Comparison of ENCODE assay signal across 8 mouse cellular contexts in the genomic region with DNA sequence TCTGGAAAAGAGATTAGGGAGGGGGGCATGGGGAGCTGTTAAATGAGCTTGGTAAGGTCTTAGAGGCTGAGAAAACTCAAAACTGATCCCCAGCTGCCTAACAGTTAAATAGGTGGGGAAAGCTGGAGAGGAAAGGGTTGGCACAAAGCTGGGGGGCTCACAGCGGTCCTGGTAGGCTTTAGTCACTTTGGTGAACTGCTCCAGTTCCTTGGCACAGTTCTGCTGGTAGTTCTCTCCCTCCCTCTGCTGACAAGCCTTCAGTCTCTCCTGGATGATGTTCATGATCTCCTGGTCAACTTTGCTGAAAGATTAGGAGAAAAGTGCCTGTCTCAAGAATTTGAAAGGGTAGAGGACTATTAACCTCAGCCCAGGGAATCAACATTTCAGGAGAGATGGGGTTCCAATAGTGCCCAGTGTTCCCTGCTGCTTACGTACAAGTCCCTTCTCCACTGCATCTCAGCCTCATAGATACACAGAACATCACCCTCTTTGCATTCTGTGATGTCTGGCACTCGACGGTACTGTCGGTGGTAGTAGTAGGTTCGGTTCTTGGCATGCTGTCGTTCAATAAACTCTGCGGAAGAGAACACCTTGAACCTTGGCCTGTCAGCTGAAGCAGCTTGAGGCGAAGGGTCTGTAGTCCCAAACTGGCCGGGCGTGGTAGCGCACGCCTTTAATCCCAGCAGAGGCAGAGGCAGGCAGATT. TPM values are rescaled to one million over a fixed set of nuclear protein-coding genes. Genes with fewer than 3 reads are reported as not detected.
DNase-seq lines count a peak whose midpoint lies in the region; ATAC-seq lines count a peak whose summit lies in the region.

No protein-coding gene starts in this region.

- no peak overlapping the region for H3K9ac ChIP-seq in embryonic facial prominence, embryonic 11.5 days (replicated peaks; ENCODE audit: low read length)
- H3K9ac ChIP-seq in limb, embryonic 11.5 days (ENCODE audit: low read length): no peak overlapping the region
- H3K9ac ChIP-seq in neural tube, embryonic 13.5 days: peak overlapping the region; percentile 96

- no peaks in the 10 kb centered on the region; the same call in 1 of the 2 replicates for H3K4me1 ChIP-seq in embryonic facial prominence, embryonic 11.5 days (ENCODE audit: control insufficient read depth, insufficient read depth, low read length)
- peaks cover 9% of the 10 kb centered on the region; the same call in 1 of the 2 replicates for H3K4me1 ChIP-seq in limb, embryonic 11.5 days (ENCODE audit: control insufficient read depth, insufficient read depth, low read length)
- H3K4me1 ChIP-seq in neural tube, embryonic 13.5 days (replicated peaks): peaks cover 42% of the 10 kb centered on the region

- H3K27me3 ChIP-seq in embryonic facial prominence, embryonic 11.5 days (ENCODE audit: control insufficient read depth, insufficient read depth, low read length): no peaks in the 10 kb centered on the region
- H3K27me3 ChIP-seq in limb, embryonic 11.5 days (ENCODE audit: control insufficient read depth, insufficient read depth, low read length): no peaks in the 10 kb centered on the region
- 0 out of 2 replicates have a peak, but pooled peaks cover under 1% of the 10 kb centered on the region for H3K27me3 ChIP-seq in neural tube, embryonic 13.5 days

- peak; percentile 8 for DNase-seq in kidney, postnatal 10 days
- no peak for DNase-seq in kidney, postnatal 25 days
- no peak for DNase-seq in embryonic facial prominence, embryonic 11.5 days (ENCODE audit: low spot score)
- no peak for DNase-seq in limb, embryonic 11.5 days (ENCODE audit: low spot score)
- DNase-seq in cerebellum, postnatal 10 days: no peak
- DNase-seq in urinary bladder, postnatal 10 days (ENCODE audit: low spot score): no peak
- no peak for DNase-seq in left cerebral cortex, postnatal 10 days (ENCODE audit: extremely low spot score in 1 of 2, low spot score in 2 of 2)

- H3K4me3 ChIP-seq in embryonic facial prominence, embryonic 11.5 days (ENCODE audit: low read depth, low read length): 0 out of 2 replicates have a peak overlapping the region, but pooled peaks have one; percentile 4
- H3K4me3 ChIP-seq in limb, embryonic 11.5 days (ENCODE audit: low read depth, low read length): peak overlapping the region; percentile 1; the same call in 1 of the 2 replicates
- H3K4me3 ChIP-seq in neural tube, embryonic 13.5 days: peak overlapping the region; percentile 87; the same call in 1 of the 2 replicates

- H3K27ac ChIP-seq in embryonic facial prominence, embryonic 11.5 days (replicated peaks; ENCODE audit: low read depth, low read length): no peak overlapping the region
- no peak overlapping the region for H3K27ac ChIP-seq in limb, embryonic 11.5 days (replicated peaks; ENCODE audit: low read depth, low read length)
- no peak overlapping the region for H3K27ac ChIP-seq in neural tube, embryonic 13.5 days (replicated peaks)

- intact Hi-C loops in left cerebral cortex, postnatal 10 days (cut with DNase I): no loop called here

- WGBS in embryonic facial prominence, embryonic 11.5 days: 37% methylated on average over 13 of the region's 13 CpGs
- WGBS in limb, embryonic 11.5 days: 31% methylated on average over 13 of the region's 13 CpGs
- WGBS in neural tube, embryonic 13.5 days: 32% methylated on average over 13 of the region's 13 CpGs

- no peaks in the 10 kb centered on the region for H3K9me3 ChIP-seq in embryonic facial prominence, embryonic 11.5 days (replicated peaks; ENCODE audit: control insufficient read depth, low read length)
- no peaks in the 10 kb centered on the region for H3K9me3 ChIP-seq in limb, embryonic 11.5 days (ENCODE audit: control insufficient read depth, low read length)
- H3K9me3 ChIP-seq in neural tube, embryonic 13.5 days: no peaks in the 10 kb centered on the region

- H3K4me2 ChIP-seq in embryonic facial prominence, embryonic 11.5 days (ENCODE audit: low read depth, low read length): peak overlapping the region; percentile 8; the same call in 1 of the 2 replicates
- H3K4me2 ChIP-seq in limb, embryonic 11.5 days (ENCODE audit: low read depth, severe bottlenecking): no peak overlapping the region
- peak overlapping the region; percentile 95 for H3K4me2 ChIP-seq in neural tube, embryonic 13.5 days

- no peak for ATAC-seq in embryonic facial prominence, embryonic 11.5 days (replicated peaks; ENCODE audit: insufficient number of reproducible peaks, low FRiP score, low TSS enrichment, low read depth)
- ATAC-seq in limb, embryonic 11.5 days (ENCODE audit: insufficient number of reproducible peaks, low FRiP score, low TSS enrichment, low read depth): no peak
- ATAC-seq in neural tube, embryonic 13.5 days (ENCODE audit: low read depth): no peak

- H3K36me3 ChIP-seq in embryonic facial prominence, embryonic 11.5 days (replicated peaks; ENCODE audit: control insufficient read depth, insufficient read depth, low read depth, low read length): peaks cover 8% of the 10 kb centered on the region
- H3K36me3 ChIP-seq in limb, embryonic 11.5 days (ENCODE audit: control insufficient read depth, insufficient read depth, low read length): peaks cover 8% of the 10 kb centered on the region
- H3K36me3 ChIP-seq in neural tube, embryonic 13.5 days: peaks cover 18% of the 10 kb centered on the region

RNA-seq across cellular contexts. Expression of gene Ndufb10, which starts 1.9 kb away (rescaled TPM):
- polyA plus RNA-seq in embryonic facial prominence, embryonic 11.5 days (2014; fragmentation: Nextera tagmentation; extraction: Ambion mirVana): 191 and 217 TPM in 2 replicates
- polyA plus RNA-seq in limb, embryonic 11.5 days (2014; fragmentation: Nextera tagmentation; extraction: Ambion mirVana): 211 and 216 TPM in 2 replicates
- 261 and 273 TPM in 2 replicates for polyA plus RNA-seq in neural tube, embryonic 13.5 days (2015; fragmentation: Nextera tagmentation; extraction: Ambion mirVana)
- 100 to 1,000 TPM; 156 to 176 TPM for total RNA-seq in left cerebral cortex, postnatal 10 days (2021)

RNA-seq across cellular contexts. Expression of gene Rps2, which starts 4.5 kb away (rescaled TPM):
- polyA plus RNA-seq in embryonic facial prominence, embryonic 11.5 days (2014; fragmentation: Nextera tagmentation; extraction: Ambion mirVana): 1,371 and 1,480 TPM in 2 replicates
- polyA plus RNA-seq in limb, embryonic 11.5 days (2014; fragmentation: Nextera tagmentation; extraction: Ambion mirVana): 1,548 and 1,633 TPM in 2 replicates
- polyA plus RNA-seq in neural tube, embryonic 13.5 days (2015; fragmentation: Nextera tagmentation; extraction: Ambion mirVana): 759 and 773 TPM in 2 replicates
- 100 to 1,000 TPM; 575 to 607 TPM for total RNA-seq in left cerebral cortex, postnatal 10 days (2021)

RNA-seq across cellular contexts. Expression of gene Rnf151, which starts 4.5 kb away (rescaled TPM):
- polyA plus RNA-seq in embryonic facial prominence, embryonic 11.5 days (2014; fragmentation: Nextera tagmentation; extraction: Ambion mirVana): 0.18 and 0.24 TPM in 2 replicates
- polyA plus RNA-seq in limb, embryonic 11.5 days (2014; fragmentation: Nextera tagmentation; extraction: Ambion mirVana): 0.16 TPM in 1 of 2 replicates, not detected in the other
- 0.18 TPM in 1 of 2 replicates, not detected in the other for polyA plus RNA-seq in neural tube, embryonic 13.5 days (2015; fragmentation: Nextera tagmentation; extraction: Ambion mirVana)
- under 1 TPM in 1 of 2 experiments, not detected in 1; 0.69 TPM for total RNA-seq in left cerebral cortex, postnatal 10 days (2021)

RNA-seq across cellular contexts. Expression of gene Rpl3l, which starts 5.2 kb away (rescaled TPM):
- not detected in 2 replicates for polyA plus RNA-seq in embryonic facial prominence, embryonic 11.5 days (2014; fragmentation: Nextera tagmentation; extraction: Ambion mirVana)
- polyA plus RNA-seq in limb, embryonic 11.5 days (2014; fragmentation: Nextera tagmentation; extraction: Ambion mirVana): not detected in 2 replicates
- polyA plus RNA-seq in neural tube, embryonic 13.5 days (2015; fragmentation: Nextera tagmentation; extraction: Ambion mirVana): not detected in 2 replicates
- under 1 TPM; 0.43 to 0.49 TPM for total RNA-seq in left cerebral cortex, postnatal 10 days (2021)

RNA-seq across cellular contexts. Expression of gene Msrb1, which starts 14.1 kb away (rescaled TPM):
- polyA plus RNA-seq in embryonic facial prominence, embryonic 11.5 days (2014; fragmentation: Nextera tagmentation; extraction: Ambion mirVana): 23.6 and 24.3 TPM in 2 replicates
- polyA plus RNA-seq in limb, embryonic 11.5 days (2014; fragmentation: Nextera tagmentation; extraction: Ambion mirVana): 24.9 and 27.0 TPM in 2 replicates
- 26.5 and 29.4 TPM in 2 replicates for polyA plus RNA-seq in neural tube, embryonic 13.5 days (2015; fragmentation: Nextera tagmentation; extraction: Ambion mirVana)
- total RNA-seq in left cerebral cortex, postnatal 10 days (2021): 10 to 100 TPM; 44.2 to 47.8 TPM

Comparison
In these comparisons a context has a peak if more than half of its experiments do, and no peak if none do; other contexts are left out.
1. H3K4me3 ChIP-seq: peak in every context shown above with its lines; median percentile 87 in neural tube, embryonic 13.5 days; 4 in embryonic facial prominence, embryonic 11.5 days; 1 in limb, embryonic 11.5 days.